Mouse (Mus musculus) liver, postnatal 0 days (tissue): ENCODE results near the gene Cmbl.

Source experiments
- CTCF ChIP-seq: sonication (generic); IDR thresholded peaks from 2 replicates; pipeline ENCODE4 v1.5.1; 2016; ENCODE audit warnings: antibody characterized with exemption, low read depth
- EP300 ChIP-seq: IDR thresholded peaks from 2 replicates; pipeline ENCODE4 v1.6.1; 2016; ENCODE audit warnings: antibody characterized with exemption, low read depth, mild to moderate bottlenecking

DNA sequence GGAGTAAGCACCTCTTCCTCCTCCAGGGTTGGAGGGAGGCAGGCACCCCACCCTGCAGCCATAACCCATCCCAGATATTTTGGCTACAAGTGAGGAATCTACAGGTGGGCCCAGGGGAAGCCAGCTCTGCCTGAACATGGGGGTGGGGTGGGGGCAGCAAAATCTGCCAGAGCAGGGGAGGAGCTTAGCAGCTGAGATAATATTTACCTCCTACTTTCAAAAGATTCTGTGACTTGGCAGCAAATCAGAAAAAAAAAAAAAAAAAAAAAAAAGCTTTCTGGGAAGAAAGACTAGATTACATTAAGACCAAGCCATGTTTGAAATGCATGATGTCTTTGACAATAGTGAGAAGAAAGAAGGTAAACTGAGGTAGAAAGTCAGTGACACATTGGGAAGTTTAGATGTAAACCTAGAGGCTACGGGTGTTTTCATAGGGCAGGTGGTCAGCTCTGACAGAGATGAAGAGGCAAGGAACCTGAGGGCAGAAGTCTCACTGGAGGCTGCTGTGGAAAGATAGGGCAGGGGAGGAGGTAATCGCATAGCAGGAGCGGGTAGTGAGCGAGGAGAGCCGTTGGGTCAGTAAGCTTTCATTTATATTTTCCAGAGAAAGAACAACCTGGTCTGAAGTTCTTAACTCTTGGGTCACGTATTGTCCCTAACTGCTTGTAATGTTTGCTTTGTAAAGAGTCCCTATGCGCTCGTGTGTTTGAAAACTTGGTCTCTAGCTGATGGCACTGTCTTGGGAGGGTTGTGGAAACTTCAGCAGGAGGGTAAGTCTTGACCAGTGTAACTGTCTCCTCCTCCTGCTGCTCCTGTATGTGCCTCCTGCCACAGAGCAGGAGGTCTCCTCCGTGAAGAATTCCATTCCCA is 25.3 kb upstream of the Cmbl start:
- no peak for TF ChIP-seq CTCF
- peak; percentile 93 for TF ChIP-seq EP300
